Mouse (Mus musculus) urinary bladder, postnatal 0 days (tissue): Measurements from ENCODE around the gene Ndufaf5. TPM values are rescaled to one million over a fixed set of nuclear protein-coding genes. Genes with fewer than 3 reads are reported as not detected.

Experiments
- polyA plus RNA-seq: library from polyadenylated mRNA; unstranded; fragments of >200 nt; fragmentation: Nextera tagmentation; extraction: Ambion mirVana; gene quantifications from 2 replicates; pipeline ENCODE4 v1.2.1, GENCODE M21; 2015

Gene Ndufaf5
- 12.5 and 12.7 TPM in 2 replicates for polyA plus RNA-seq

GRCm38 (mm10) chr2:140170127-140170802 lies at the start of gene Ndufaf5, which contains the start of gene Esf1:
TSS of gene Ndufaf5 (plus strand) at chr2:140170649.
TSS of gene Esf1 (minus strand) at chr2:140170564.

GRCm38 (mm10) chr2:140151743-140152142 lies 18.7 kb upstream of the Ndufaf5 start, which contains the start of gene Gm17374:
TSS of gene Gm17374 (plus strand) at chr2:140152043.

Other genes with a start within 250 kb of the Ndufaf5 start
- gene Tasp1, start 103.8 kb upstream of the Ndufaf5 start, polyA plus RNA-seq = 13.3 and 13.4 TPM in 2 replicates
- not detected in 2 replicates for gene Gm17374, start 18.6 kb upstream of the Ndufaf5 start, polyA plus RNA-seq
- 13.9 and 17.2 TPM in 2 replicates for gene Esf1, start 85 bp upstream of the Ndufaf5 start, polyA plus RNA-seq
- gene Sel1l2, start 219.1 kb downstream of the Ndufaf5 start, polyA plus RNA-seq = not detected in 2 replicates
- gene Macrod2, start 224.7 kb downstream of the Ndufaf5 start, polyA plus RNA-seq = 26.2 and 30.8 TPM in 2 replicates